Mouse (Mus musculus) forebrain, embryonic 11.5 days (tissue): ENCODE results near the gene Neurod6. TPM values are rescaled to one million over a fixed set of nuclear protein-coding genes. Genes with fewer than 3 reads are reported as not detected.
"Not testable (repeated sequence)": the region's sequence is repeated elsewhere in the genome, so short reads cannot be mapped to it uniquely, and the experiment has no call there.

ENCODE experiments used
- ATAC-seq: fragments of 200-750 bp; cut with Nextera tagmentation; replicated peaks from 2 replicates; pipeline ENCODE4 v1.8.0; 2017; ENCODE audit warnings: moderate TSS enrichment; ENCODE audit not compliant: low FRiP score
- DNase-seq: peaks from one replicate; pipeline ENCODE4 v3.0.0-alpha.2; 2017; ENCODE audit warnings: low spot score
- H3K27ac ChIP-seq: fragments of 300-500 bp; sonication (generic); 2 replicates; pipeline ENCODE4 v1.5.1; 2014; ENCODE audit warnings: low read depth, low read length
- H3K27me3 ChIP-seq: fragments of 300-500 bp; sonication (generic); 2 replicates; pipeline ENCODE4 v1.6.1; 2014; ENCODE audit warnings: mild to moderate bottlenecking, low read length, mixed read lengths; ENCODE audit not compliant: control insufficient read depth, insufficient read depth
- H3K36me3 ChIP-seq: fragments of 300-500 bp; sonication (generic); 2 replicates; pipeline ENCODE4 v1.6.1; 2014; ENCODE audit warnings: mild to moderate bottlenecking, low read length, moderate library complexity, mixed read lengths; ENCODE audit not compliant: control insufficient read depth, insufficient read depth
- H3K4me1 ChIP-seq: fragments of 300-500 bp; sonication (generic); replicated peaks from 2 replicates; pipeline ENCODE4 v1.6.1; 2014; ENCODE audit warnings: low read length, mixed read lengths; ENCODE audit not compliant: control insufficient read depth, insufficient read depth
- H3K4me2 ChIP-seq: fragments of 300-500 bp; sonication (generic); 2 replicates; pipeline ENCODE4 v1.6.1; 2014; ENCODE audit warnings: low read depth, mild to moderate bottlenecking, low read length, moderate library complexity, mixed read lengths; ENCODE audit not compliant: severe bottlenecking
- H3K4me3 ChIP-seq: fragments of 300-500 bp; sonication (generic); 2 replicates; pipeline ENCODE4 v1.5.1; 2014; ENCODE audit warnings: low read depth, low read length
- H3K9ac ChIP-seq: fragments of 300-500 bp; sonication (generic); 2 replicates; pipeline ENCODE4 v1.6.1; 2014; ENCODE audit warnings: low read length
- H3K9me3 ChIP-seq: fragments of 300-500 bp; sonication (generic); 2 replicates; pipeline ENCODE4 v1.6.1; 2016; ENCODE audit warnings: low read length, mixed read lengths; ENCODE audit not compliant: control insufficient read depth
- WGBS: fragments of 180-500 bp; shearing (Covaris S2); extraction: QIAGEN DNeasy Blood & Tissue Kit; methylation state at CpG from one replicate; pipeline ENCODE4 v1.1.7; 2014; 5-methylcytosine and 5-hydroxymethylcytosine counted together
- polyA plus RNA-seq: library from polyadenylated mRNA; unstranded; fragments of >200 nt; fragmentation: Nextera tagmentation; extraction: Ambion mirVana; gene quantifications from 2 replicates; pipeline ENCODE4 v1.2.1, GENCODE M21; 2014

Neurod6 gene
- polyA plus RNA-seq, result 7.6 and 7.8 TPM in 2 replicates

DNA sequence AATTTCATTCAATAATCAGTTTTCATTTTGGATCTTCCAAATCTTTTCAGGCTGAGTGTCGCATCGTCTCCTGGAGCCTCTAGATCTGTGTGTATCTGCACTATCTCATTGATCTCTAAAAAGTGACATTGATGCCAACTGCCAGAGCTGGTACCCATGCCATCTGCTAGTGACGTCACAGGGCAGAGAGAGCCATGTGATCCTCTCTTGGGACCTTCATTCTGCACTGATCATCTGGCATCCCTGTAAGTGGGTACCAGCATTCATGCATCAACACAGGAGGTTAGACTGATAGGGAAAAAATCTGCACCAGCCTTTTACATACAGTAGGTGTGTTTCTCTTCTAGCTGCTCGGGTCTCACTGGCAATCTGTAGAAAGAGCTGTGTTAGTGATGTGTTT, at the start of gene Neurod6:
TSS of gene Neurod6 (minus strand) at position 290 of the 400 bp plus-strand sequence.
- no peak for DNase-seq
- Histone ChIP-seq H3K4me1 (peaks cover 2% of the 10 kb centered on the region; the same call in 1 of the 2 replicates), H3K4me3 (no peak within 1 kb of the TSS), H3K9ac (no peak within 1 kb of the TSS), H3K4me2 (no peak within 1 kb of the TSS), H3K36me3 (no peaks in the 10 kb centered on the region), H3K27me3 (no peaks in the 10 kb centered on the region), H3K27ac (no peak within 1 kb of the TSS), H3K9me3 (no peaks in the 10 kb centered on the region)
- 76% methylated on average over 4 of the region's 4 CpGs for WGBS
- ATAC-seq, result peak; percentile 45; the same call in 1 of the 2 replicates

DNA sequence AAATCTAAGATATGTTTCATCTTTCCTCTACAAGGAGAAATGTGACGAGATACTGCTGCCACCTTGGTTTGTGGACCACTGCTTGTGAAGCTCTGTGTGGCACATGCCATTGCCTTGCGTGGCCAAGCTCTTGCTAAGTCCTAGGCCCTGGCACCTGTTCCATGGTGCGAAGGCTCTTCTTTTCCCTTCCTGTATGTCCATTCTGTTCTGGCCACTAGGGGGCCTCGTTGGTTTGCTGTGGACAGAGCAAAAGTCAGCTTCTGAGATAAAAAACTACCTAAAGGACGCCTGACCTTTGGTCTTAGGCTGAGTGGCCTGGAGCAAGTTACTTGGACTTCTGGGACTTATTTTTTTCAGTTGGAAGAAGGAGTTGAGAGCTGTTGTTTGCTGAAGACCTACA, 36.1 kb upstream of the Neurod6 start:
- Histone ChIP-seq H3K27ac (no peak overlapping the region), H3K4me1 (no peaks in the 10 kb centered on the region), H3K27me3 (no peaks in the 10 kb centered on the region), H3K4me2 (no peak overlapping the region), H3K4me3 (no peak overlapping the region), H3K36me3 (no peaks in the 10 kb centered on the region), H3K9me3 (no peaks in the 10 kb centered on the region), H3K9ac (no peak overlapping the region)
- DNase-seq, result peak; percentile 73
- 34% methylated on average over 5 of the region's 5 CpGs for WGBS
- ATAC-seq, result 0 out of 2 replicates have a peak, but pooled peaks have one; percentile 56

DNA sequence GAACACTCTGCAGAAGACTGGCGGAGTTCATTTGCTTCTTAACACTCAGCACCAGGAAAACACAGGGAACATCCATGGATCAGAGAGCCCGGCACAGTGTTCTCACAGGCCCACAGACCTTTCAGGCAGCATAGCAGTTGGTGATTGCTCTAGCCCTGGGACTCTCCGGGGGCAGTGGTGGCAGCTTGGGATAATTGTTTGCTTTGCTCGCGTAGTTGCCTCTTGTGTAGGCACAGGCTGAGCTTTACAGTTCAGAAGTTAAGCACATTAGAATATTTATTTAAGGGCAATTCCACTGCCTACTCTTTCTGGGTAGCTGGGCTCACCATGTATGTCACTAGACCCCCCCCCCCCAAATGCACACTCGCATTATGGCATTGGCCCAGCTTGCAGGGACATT, 34.4 kb upstream of the Neurod6 start:
- no peaks in the 10 kb centered on the region for H3K9me3 ChIP-seq
- H3K27me3 ChIP-seq, result no peaks in the 10 kb centered on the region
- ATAC-seq, result no peak
- H3K27ac ChIP-seq, result no peak overlapping the region
- no peak overlapping the region for H3K4me2 ChIP-seq
- H3K36me3 ChIP-seq, result no peaks in the 10 kb centered on the region
- H3K9ac ChIP-seq, result no peak overlapping the region
- 86% methylated on average over 6 of the region's 6 CpGs for WGBS
- no peak for DNase-seq
- no peaks in the 10 kb centered on the region for H3K4me1 ChIP-seq
- no peak overlapping the region for H3K4me3 ChIP-seq

DNA sequence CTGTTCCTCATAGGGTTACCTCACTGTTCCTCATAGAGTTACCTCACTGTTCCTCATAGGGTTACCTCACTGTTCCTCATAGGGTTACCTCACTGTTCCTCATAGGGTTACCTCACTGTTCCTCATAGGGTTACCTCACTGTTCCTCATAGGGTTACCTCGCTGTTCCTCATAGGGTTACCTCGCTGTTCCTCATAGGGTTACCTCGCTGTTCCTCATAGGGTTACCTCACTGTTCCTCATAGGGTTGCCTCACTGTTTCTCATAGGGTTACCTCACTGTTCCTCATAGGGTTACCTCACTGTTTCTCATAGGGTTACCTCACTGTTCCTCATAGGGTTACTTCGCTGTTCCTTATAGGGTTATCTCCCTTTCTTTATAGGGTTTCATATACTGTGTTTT, 29.9 kb upstream of the Neurod6 start:
- not testable (repeated sequence) for DNase-seq, H3K36me3 ChIP-seq, H3K9ac ChIP-seq, H3K4me3 ChIP-seq, H3K27ac ChIP-seq, H3K4me2 ChIP-seq, H3K4me1 ChIP-seq, H3K9me3 ChIP-seq, H3K27me3 ChIP-seq, ATAC-seq
- WGBS, result 93% methylated on average over 4 of the region's 4 CpGs

DNA sequence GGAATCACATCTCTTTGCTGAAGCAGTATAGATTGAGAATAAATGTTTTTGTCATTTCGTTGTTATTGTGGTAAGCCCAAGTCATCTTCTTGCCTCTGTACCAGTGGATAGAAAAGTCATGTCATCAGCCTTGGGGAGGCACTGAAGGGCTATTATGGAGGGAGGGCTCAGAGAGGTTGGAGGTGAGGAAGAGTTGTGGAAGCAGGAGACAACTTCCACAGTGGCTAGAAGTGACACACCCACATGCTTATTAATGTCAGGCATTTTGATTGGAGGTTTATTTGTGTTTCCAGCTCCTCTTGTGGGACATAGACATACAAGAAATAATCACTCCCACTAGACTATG, 23.7 kb upstream of the Neurod6 start:
- H3K4me3 ChIP-seq, result no peak overlapping the region
- no peak overlapping the region for H3K9ac ChIP-seq
- no peak overlapping the region for H3K27ac ChIP-seq
- DNase-seq (no peak), ATAC-seq (no peak)
- H3K36me3 ChIP-seq, result no peaks in the 10 kb centered on the region
- peaks cover 2% of the 10 kb centered on the region; the same call in 1 of the 2 replicates for H3K4me1 ChIP-seq
- WGBS, result 92% methylated on average over 1 of the region's 1 CpGs
- H3K4me2 ChIP-seq, result no peak overlapping the region
- no peaks in the 10 kb centered on the region for H3K27me3 ChIP-seq
- H3K9me3 ChIP-seq, result no peaks in the 10 kb centered on the region

DNA sequence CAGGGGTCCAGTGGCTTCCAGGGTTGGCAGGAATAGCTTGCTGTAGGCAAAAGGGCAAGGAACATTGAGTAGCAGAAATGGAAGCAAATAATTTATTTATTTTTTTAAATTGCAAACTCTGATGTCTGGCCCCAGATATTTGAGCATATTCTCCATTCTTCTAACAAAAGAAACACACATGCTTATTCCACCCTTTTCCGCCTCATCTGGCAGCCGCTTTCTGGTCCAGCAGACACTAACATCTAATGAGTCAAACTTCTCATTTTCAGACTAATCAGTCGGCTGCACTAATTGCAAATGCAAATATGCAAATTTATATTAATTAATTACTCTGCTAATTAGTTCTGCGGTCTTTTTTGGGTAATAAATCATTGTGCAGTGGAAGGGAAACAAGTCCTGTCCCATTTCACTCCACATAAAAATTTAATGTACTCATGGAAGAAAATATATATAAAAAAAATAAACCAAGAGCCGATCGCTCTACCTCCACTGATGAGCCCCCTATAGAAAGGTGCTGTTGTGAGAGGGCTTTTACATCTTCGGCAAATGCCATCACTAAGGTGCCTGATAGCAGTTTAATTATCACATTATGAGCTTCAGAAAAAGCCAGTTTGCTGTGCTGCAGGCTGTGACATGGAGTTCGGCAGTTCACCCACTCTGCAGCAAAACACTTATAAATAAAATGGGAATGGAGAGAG, 23.1 kb upstream of the Neurod6 start:
- ATAC-seq (no peak), DNase-seq (no peak)
- no peaks in the 10 kb centered on the region for H3K9me3 ChIP-seq
- H3K4me3 ChIP-seq, result no peak overlapping the region
- no peaks in the 10 kb centered on the region for H3K27me3 ChIP-seq
- 0 out of 2 replicates have a peak overlapping the region, but pooled peaks have one; percentile 31 for H3K27ac ChIP-seq
- no peak overlapping the region for H3K9ac ChIP-seq
- peaks cover 2% of the 10 kb centered on the region; the same call in 1 of the 2 replicates for H3K4me1 ChIP-seq
- H3K4me2 ChIP-seq, result no peak overlapping the region
- WGBS, result 67% methylated on average over 8 of the region's 8 CpGs
- H3K36me3 ChIP-seq, result no peaks in the 10 kb centered on the region

DNA sequence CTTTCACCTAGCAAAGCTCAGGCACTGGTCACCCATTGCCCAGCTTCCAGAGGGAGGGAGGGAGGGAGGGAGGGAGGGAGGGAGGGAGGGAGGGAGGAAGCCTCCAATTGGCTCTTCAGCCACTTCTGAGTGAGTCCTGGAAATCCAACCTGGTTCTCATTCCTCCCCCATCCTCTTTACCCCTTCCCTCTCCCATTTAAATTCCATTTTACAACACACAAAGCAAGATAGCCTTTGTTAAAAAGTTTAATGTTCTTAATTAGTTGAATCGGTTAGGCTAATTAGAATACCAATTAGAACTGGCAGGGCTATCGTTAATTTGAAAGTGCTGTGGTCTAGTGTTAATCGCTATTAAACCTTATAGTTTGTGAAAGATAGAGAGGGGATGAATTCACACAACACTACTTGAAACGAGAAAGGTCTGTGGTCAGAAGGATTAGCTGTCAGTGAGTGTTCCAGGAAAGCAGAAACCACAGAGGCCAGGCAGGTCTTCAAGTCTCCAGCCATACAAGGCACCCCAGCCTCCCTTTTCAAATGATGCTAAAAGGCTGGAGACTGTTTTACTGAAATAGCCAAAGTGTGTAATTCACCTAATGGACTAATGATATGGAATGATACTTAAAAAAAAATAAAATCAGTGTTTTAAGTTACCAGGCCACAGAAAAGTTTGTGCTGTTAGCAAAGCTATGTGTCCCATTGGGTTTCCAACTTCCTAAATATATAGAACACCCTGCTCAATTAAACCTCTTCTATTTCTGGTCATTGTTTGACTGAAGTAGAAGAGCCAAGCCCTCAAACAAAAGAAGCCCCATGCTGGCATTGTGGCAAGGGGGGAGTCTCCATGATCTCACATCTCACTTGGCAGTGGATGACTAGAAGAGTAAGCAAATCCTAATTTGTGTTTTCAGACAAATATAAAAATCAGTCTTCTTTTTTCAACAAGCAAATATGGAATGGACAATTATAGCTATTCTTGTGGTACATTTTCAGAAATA, 19.6 kb upstream of the Neurod6 start:
- peaks cover 2% of the 10 kb centered on the region; the same call in 1 of the 2 replicates for H3K4me1 ChIP-seq
- DNase-seq (no peak), ATAC-seq (peak; percentile 82)
- H3K27me3 ChIP-seq, result no peaks in the 10 kb centered on the region
- H3K27ac ChIP-seq, result no peak overlapping the region
- no peaks in the 10 kb centered on the region for H3K9me3 ChIP-seq
- no peak overlapping the region for H3K4me3 ChIP-seq
- no peaks in the 10 kb centered on the region for H3K36me3 ChIP-seq
- 19% methylated on average over 4 of the region's 4 CpGs for WGBS
- H3K4me2 ChIP-seq, result no peak overlapping the region
- no peak overlapping the region for H3K9ac ChIP-seq

DNA sequence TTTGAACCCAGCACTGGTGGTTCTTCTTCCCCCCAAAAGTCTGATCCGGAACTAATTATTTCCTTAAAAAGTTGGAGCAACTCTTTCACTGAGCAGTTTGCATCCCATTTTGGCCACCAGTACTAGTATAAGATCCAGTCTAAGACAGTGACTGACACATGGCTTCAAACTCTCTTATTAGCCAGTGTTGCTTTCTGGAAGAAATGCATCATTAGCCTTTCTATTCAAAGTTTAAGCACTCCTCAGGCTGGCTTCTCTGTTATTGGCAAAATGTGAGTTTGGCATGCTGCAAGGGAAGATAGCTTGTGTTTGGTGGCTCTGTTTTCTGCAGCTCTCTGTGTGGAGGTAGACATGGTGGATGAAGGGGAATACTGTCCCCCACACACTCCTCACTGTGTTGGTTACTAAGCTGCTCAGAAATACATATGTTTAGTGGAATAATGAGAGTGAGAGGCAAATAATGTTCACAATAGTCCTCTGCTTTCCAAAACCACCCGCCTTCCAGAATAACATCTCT, 9.0 kb upstream of the Neurod6 start:
- H3K27ac ChIP-seq, result no peak overlapping the region
- no peak overlapping the region for H3K9ac ChIP-seq
- H3K4me3 ChIP-seq, result no peak overlapping the region
- no peaks in the 10 kb centered on the region for H3K36me3 ChIP-seq
- no peaks in the 10 kb centered on the region for H3K4me1 ChIP-seq
- no peaks in the 10 kb centered on the region for H3K27me3 ChIP-seq
- H3K9me3 ChIP-seq, result no peaks in the 10 kb centered on the region
- no peak for DNase-seq
- 88% methylated on average over 2 of the region's 2 CpGs for whole genome bisulfite sequencing
- no peak for ATAC-seq
- no peak overlapping the region for H3K4me2 ChIP-seq
